Mouse (Mus musculus) heart, embryonic 11.5 days (tissue): ENCODE measurements around the gene Rere. TPM values are rescaled to one million over a fixed set of nuclear protein-coding genes. Genes with fewer than 3 reads are reported as not detected.

Source experiments
- ATAC-seq: fragments of 200-750 bp; cut with Nextera tagmentation; replicated peaks from 2 replicates; pipeline ENCODE4 v1.8.0; 2017; ENCODE audit warnings: moderate library complexity; ENCODE audit not compliant: insufficient number of reproducible peaks, low FRiP score, low TSS enrichment
- H3K27ac ChIP-seq: fragments of 300-500 bp; sonication (generic); 2 replicates; pipeline ENCODE4 v1.5.1; 2014; ENCODE audit warnings: mild to moderate bottlenecking, low read depth, low read length
- H3K27me3 ChIP-seq: fragments of 300-500 bp; sonication (generic); 2 replicates; pipeline ENCODE4 v1.6.1; 2014; ENCODE audit warnings: mild to moderate bottlenecking, low read length, mixed read lengths; ENCODE audit not compliant: control insufficient read depth, insufficient read depth
- H3K36me3 ChIP-seq: fragments of 300-500 bp; sonication (generic); 2 replicates; pipeline ENCODE4 v1.6.1; 2014; ENCODE audit warnings: mild to moderate bottlenecking, low read length, moderate library complexity, mixed read lengths; ENCODE audit not compliant: control insufficient read depth, insufficient read depth
- H3K4me1 ChIP-seq: fragments of 300-500 bp; sonication (generic); 2 replicates; pipeline ENCODE4 v1.6.1; 2014; ENCODE audit warnings: low read length; ENCODE audit not compliant: control insufficient read depth, insufficient read depth
- H3K4me2 ChIP-seq: fragments of 300-500 bp; sonication (generic); 2 replicates; pipeline ENCODE4 v1.6.1; 2014; ENCODE audit warnings: mild to moderate bottlenecking, moderate library complexity
- H3K4me3 ChIP-seq: fragments of 300-500 bp; sonication (generic); 2 replicates; pipeline ENCODE4 v1.5.1; 2014; ENCODE audit warnings: low read depth, low read length
- H3K9ac ChIP-seq: fragments of 300-500 bp; sonication (generic); 2 replicates; pipeline ENCODE4 v1.6.1; 2014; ENCODE audit warnings: mild to moderate bottlenecking, low read depth, low read length, moderate library complexity
- H3K9me3 ChIP-seq: fragments of 300-500 bp; sonication (generic); replicated peaks from 2 replicates; pipeline ENCODE4 v1.6.1; 2016; ENCODE audit warnings: low read length; ENCODE audit not compliant: control insufficient read depth
- WGBS: fragments of 180-500 bp; shearing (Covaris S2); extraction: QIAGEN DNeasy Blood & Tissue Kit; methylation state at CpG from one replicate; pipeline ENCODE4 v1.1.7; 2014; ENCODE audit not compliant: insufficient replicate concordance; 5-methylcytosine and 5-hydroxymethylcytosine counted together
- polyA plus RNA-seq: library from polyadenylated mRNA; unstranded; fragments of >200 nt; fragmentation: Nextera tagmentation; extraction: Ambion mirVana; gene quantifications from 2 replicates; pipeline ENCODE4 v1.2.1, GENCODE M21; 2014

Rere gene
- polyA plus RNA-seq, 1 experiment from 2014 or later: 29.1 TPM

DNA sequence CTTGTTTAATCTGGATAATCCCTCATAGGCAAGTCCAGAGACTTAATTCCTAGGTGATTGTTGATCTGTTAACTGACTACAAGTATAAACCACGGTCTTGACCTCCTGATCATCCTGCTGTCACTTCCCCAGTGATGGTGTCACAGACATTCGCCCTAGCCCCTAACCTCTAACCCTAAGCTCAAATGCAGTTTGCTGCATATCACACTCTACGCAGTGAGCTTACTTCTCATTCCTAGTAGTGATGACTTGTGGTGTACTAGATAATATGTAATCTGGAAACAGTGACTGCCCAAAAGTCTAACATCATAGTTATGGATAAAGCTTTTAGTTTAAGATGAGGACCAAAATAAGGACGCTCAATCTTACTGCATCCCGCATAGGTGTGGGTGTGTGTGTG, 304.8 kb downstream of the Rere start:
- H3K36me3 ChIP-seq: no peaks in the 10 kb centered on the region
- peaks cover 58% of the 10 kb centered on the region for H3K4me1 ChIP-seq
- no peak overlapping the region for H3K9ac ChIP-seq
- 85% methylated on average over 5 of the region's 5 CpGs for WGBS
- no peaks in the 10 kb centered on the region for H3K27me3 ChIP-seq
- no peak overlapping the region for H3K27ac ChIP-seq
- H3K4me3 ChIP-seq: no peak overlapping the region
- no peak for ATAC-seq
- no peaks in the 10 kb centered on the region for H3K9me3 ChIP-seq
- H3K4me2 ChIP-seq: no peak overlapping the region

GRCm38 (mm10) chr4:150587597-150588299, 306.3 kb downstream of the Rere start:
- Histone ChIP-seq H3K4me2 (no peak overlapping the region), H3K4me3 (no peak overlapping the region), H3K36me3 (no peaks in the 10 kb centered on the region), H3K27me3 (no peaks in the 10 kb centered on the region), H3K9me3 (no peaks in the 10 kb centered on the region), H3K9ac (no peak overlapping the region), H3K4me1 (peaks cover 61% of the 10 kb centered on the region), H3K27ac (no peak overlapping the region)
- no peak for ATAC-seq
- WGBS: 73% methylated on average over 8 of the region's 8 CpGs

DNA sequence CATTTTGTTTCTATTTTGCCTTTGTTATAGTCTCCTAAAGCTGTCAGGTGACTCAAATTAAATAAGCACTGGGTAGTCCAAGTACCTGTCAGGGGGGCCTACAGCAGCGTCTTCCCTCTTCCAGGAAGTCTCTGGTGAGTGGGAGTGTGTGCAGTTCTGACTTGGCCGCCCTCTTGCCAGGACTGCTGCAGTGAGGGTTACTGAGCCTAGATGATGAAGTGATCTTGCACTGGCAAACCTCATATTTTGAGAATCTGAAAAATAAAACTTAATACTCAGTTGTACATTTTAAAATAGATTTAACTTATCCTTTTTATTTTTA, 306.8 kb downstream of the Rere start:
- 68% methylated on average over 2 of the region's 2 CpGs for WGBS

GRCm38 (mm10) chr4:150590621-150591282, 309.3 kb downstream of the Rere start:
- WGBS: 45% methylated on average over 3 of the region's 3 CpGs
- Histone ChIP-seq H3K4me3 (no peak overlapping the region), H3K4me1 (peaks cover 45% of the 10 kb centered on the region), H3K9ac (no peak overlapping the region), H3K36me3 (no peaks in the 10 kb centered on the region), H3K27me3 (no peaks in the 10 kb centered on the region), H3K4me2 (no peak overlapping the region), H3K9me3 (no peaks in the 10 kb centered on the region), H3K27ac (no peak overlapping the region)
- ATAC-seq: no peak

More for the DNA sequence above, 306.8 kb downstream of the Rere start:
- no peaks in the 10 kb centered on the region for H3K27me3 ChIP-seq
- H3K9me3 ChIP-seq: no peaks in the 10 kb centered on the region
- peaks cover 57% of the 10 kb centered on the region for H3K4me1 ChIP-seq
- H3K27ac ChIP-seq: no peak overlapping the region
- ATAC-seq: no peak
- H3K4me3 ChIP-seq: no peak overlapping the region
- H3K9ac ChIP-seq: no peak overlapping the region
- H3K4me2 ChIP-seq: no peak overlapping the region
- no peaks in the 10 kb centered on the region for H3K36me3 ChIP-seq

- no peak overlapping the region for H3K9ac ChIP-seq
- peaks cover 51% of the 10 kb centered on the region for H3K4me1 ChIP-seq
- 67% methylated on average over 4 of the region's 4 CpGs for WGBS
- no peaks in the 10 kb centered on the region for H3K36me3 ChIP-seq
- H3K27me3 ChIP-seq: no peaks in the 10 kb centered on the region
- ATAC-seq: no peak
- H3K27ac ChIP-seq: no peak overlapping the region
- no peaks in the 10 kb centered on the region for H3K9me3 ChIP-seq
- H3K4me3 ChIP-seq: no peak overlapping the region
- H3K4me2 ChIP-seq: no peak overlapping the region
Observed at GRCm38 (mm10) chr4:150591602-150592001, 310.2 kb downstream of the Rere start.

- Histone ChIP-seq H3K4me3 (no peak overlapping the region), H3K27me3 (no peaks in the 10 kb centered on the region), H3K9ac (no peak overlapping the region), H3K4me1 (peaks cover 52% of the 10 kb centered on the region), H3K27ac (peak overlapping the region; percentile 35), H3K9me3 (no peaks in the 10 kb centered on the region), H3K36me3 (no peaks in the 10 kb centered on the region), H3K4me2 (no peak overlapping the region)
- ATAC-seq: no peak; the same call in 1 of the 2 replicates
- 39% methylated on average over 6 of the region's 6 CpGs for WGBS
Observed at GRCm38 (mm10) chr4:150592087-150592486, 310.6 kb downstream of the Rere start.

GRCm38 (mm10) chr4:150593473-150594217, 312.2 kb downstream of the Rere start:
- no peak overlapping the region for H3K27ac ChIP-seq
- H3K36me3 ChIP-seq: no peaks in the 10 kb centered on the region
- H3K27me3 ChIP-seq: no peaks in the 10 kb centered on the region
- 65% methylated on average over 4 of the region's 4 CpGs for WGBS
- peaks cover 57% of the 10 kb centered on the region for H3K4me1 ChIP-seq
- H3K4me2 ChIP-seq: no peak overlapping the region
- no peak overlapping the region for H3K4me3 ChIP-seq
- H3K9ac ChIP-seq: no peak overlapping the region
- H3K9me3 ChIP-seq: no peaks in the 10 kb centered on the region
- no peak for ATAC-seq

DNA sequence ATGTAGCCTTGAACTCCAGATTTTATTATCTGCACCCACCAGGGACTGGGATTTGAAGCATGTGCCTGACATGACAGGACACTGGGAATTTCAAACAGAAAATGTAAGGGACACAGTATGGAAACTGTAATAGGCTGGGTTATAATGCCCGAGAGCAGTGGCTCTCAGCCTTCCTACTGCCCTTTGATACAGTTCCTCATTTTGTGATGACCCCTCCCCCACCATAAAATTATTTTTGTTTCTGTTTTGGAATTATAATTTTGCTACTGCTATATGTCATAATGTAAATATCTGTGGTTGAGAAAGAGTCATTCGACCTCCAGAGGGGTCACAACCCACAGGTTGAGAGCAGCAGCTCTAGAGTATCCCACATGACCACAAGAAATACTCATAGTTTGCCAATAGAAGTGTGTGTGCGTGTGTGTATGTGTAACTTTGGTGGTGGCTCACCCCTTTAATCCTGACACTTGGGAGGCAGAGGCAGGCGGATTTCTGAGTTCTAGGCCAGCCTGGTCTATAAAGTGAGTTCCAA, 312.9 kb downstream of the Rere start:
- WGBS: 86% methylated on average over 4 of the region's 4 CpGs
- no peak overlapping the region for H3K4me2 ChIP-seq
- no peak overlapping the region for H3K9ac ChIP-seq
- no peak overlapping the region for H3K27ac ChIP-seq
- H3K9me3 ChIP-seq: no peaks in the 10 kb centered on the region
- H3K4me1 ChIP-seq: peaks cover 61% of the 10 kb centered on the region
- H3K4me3 ChIP-seq: no peak overlapping the region
- H3K27me3 ChIP-seq: no peaks in the 10 kb centered on the region
- ATAC-seq: no peak
- no peaks in the 10 kb centered on the region for H3K36me3 ChIP-seq
